In genomic region chr9:83350613-83351012, GRCm38 (mm10) we compare ENCODE assay signal across 9 mouse cellular contexts.
DNase-seq lines count a peak whose midpoint lies in the region; ATAC-seq and TF ChIP-seq lines count a peak whose summit lies in the region.
"Had no signal": no experiment of that assay in that cellular context is flagged by ENCODE, and none has a peak within 500 bp of the region (broad histone marks: within the 10 kb centered on the region; RNA-seq: fewer than 3 reads in every experiment).

No protein-coding gene starts in this region.

- 38% methylated on average over 5 of the region's 5 CpGs for WGBS in liver, embryonic 12.5 days (ENCODE audit: insufficient replicate concordance)
- 4% methylated on average over 5 of the region's 5 CpGs for WGBS in neural tube, embryonic 14.5 days

- H3K4me3 ChIP-seq in liver, embryonic 12.5 days = no peak overlapping the region
- no peak overlapping the region for H3K4me3 ChIP-seq in neural tube, embryonic 14.5 days (ENCODE audit: low read depth, low read length)

- no peak overlapping the region for H3K4me2 ChIP-seq in liver, embryonic 12.5 days
- H3K4me2 ChIP-seq in neural tube, embryonic 14.5 days (ENCODE audit: low read depth, low read length) = no peak overlapping the region

- no peak for ATAC-seq in liver, embryonic 12.5 days
- 0 out of 2 replicates have a peak, but pooled peaks have one; percentile 18 for ATAC-seq in neural tube, embryonic 14.5 days (ENCODE audit: low read depth)
- no peak for ATAC-seq in monocyte, adult 5-6 weeks (replicated peaks; ENCODE audit: insufficient number of reproducible peaks, low FRiP score, low TSS enrichment, poor library complexity, severe bottlenecking)

- no peaks in the 10 kb centered on the region for H3K4me1 ChIP-seq in liver, embryonic 12.5 days
- 0 out of 2 replicates have a peak, but pooled peaks cover 2% of the 10 kb centered on the region for H3K4me1 ChIP-seq in neural tube, embryonic 14.5 days (ENCODE audit: control insufficient read depth, insufficient read depth, low read length)

- DNase-seq in liver = peak; percentile 46
- peak; percentile 69 for DNase-seq in brain, embryonic 14.5 days (ENCODE audit: low read depth)
- peak; percentile 34 to 55 for DNase-seq in heart, adult 9 months (ENCODE audit: low spot score in 2 of 2)
- DNase-seq in kidney, postnatal 10 days = peak; percentile 85
- no peak for DNase-seq in cerebellum, adult 11 months

- H3K9ac ChIP-seq in liver, embryonic 12.5 days = no peak overlapping the region
- no peak overlapping the region for H3K9ac ChIP-seq in neural tube, embryonic 14.5 days (replicated peaks; ENCODE audit: low read depth, low read length)

- no peaks in the 10 kb centered on the region for H3K27me3 ChIP-seq in liver, embryonic 12.5 days (replicated peaks)
- H3K27me3 ChIP-seq in neural tube, embryonic 14.5 days (ENCODE audit: control insufficient read depth, insufficient read depth, low read length) = no peaks in the 10 kb centered on the region

- TF ChIP-seq POLR2A in brain, embryonic 14.5 days (IDR thresholded peaks at IDR 0.05; ENCODE audit: borderline replicate concordance, extremely low read depth, insufficient read depth, insufficient read length, poor library complexity, severe bottlenecking) = no peak

- no peaks in the 10 kb centered on the region for H3K9me3 ChIP-seq in liver, embryonic 12.5 days (replicated peaks)
- no peaks in the 10 kb centered on the region for H3K9me3 ChIP-seq in neural tube, embryonic 14.5 days (ENCODE audit: control insufficient read depth, low read length)

- H3K36me3 ChIP-seq in liver, embryonic 12.5 days = no peaks in the 10 kb centered on the region
- H3K36me3 ChIP-seq in neural tube, embryonic 14.5 days (ENCODE audit: control insufficient read depth, insufficient read depth, low read length) = no peaks in the 10 kb centered on the region

- H3K27ac ChIP-seq in liver, embryonic 12.5 days = no peak overlapping the region
- H3K27ac ChIP-seq in neural tube, embryonic 14.5 days (ENCODE audit: low read depth, low read length) = no peak overlapping the region
- H3K27ac ChIP-seq: macrophage had no signal

- TF ChIP-seq CTCF in brain, embryonic 14.5 days (IDR thresholded peaks at IDR 0.05; ENCODE audit: borderline replicate concordance, extremely low read depth, insufficient read depth, insufficient read length) = no peak
